Mouse (Mus musculus) embryonic facial prominence, embryonic 12.5 days (tissue): ENCODE results near the gene Asap2. TPM values are rescaled to one million over a fixed set of nuclear protein-coding genes. Genes with fewer than 3 reads are reported as not detected.

Experiments
- ATAC-seq: fragments of 200-750 bp; cut with Nextera tagmentation; 2 replicates; pipeline ENCODE4 v1.8.0; 2017; ENCODE audit not compliant: insufficient number of reproducible peaks, insufficient read depth, low FRiP score, low TSS enrichment
- H3K27ac ChIP-seq: fragments of 300-500 bp; sonication (generic); 2 replicates; pipeline ENCODE4 v1.5.1; 2016; ENCODE audit warnings: mild to moderate bottlenecking
- H3K27me3 ChIP-seq: fragments of 300-500 bp; sonication (generic); 2 replicates; pipeline ENCODE4 v1.6.1; 2016; ENCODE audit warnings: mild to moderate bottlenecking, moderate library complexity
- H3K36me3 ChIP-seq: fragments of 300-500 bp; sonication (generic); 2 replicates; pipeline ENCODE4 v1.6.1; 2016; ENCODE audit warnings: mild to moderate bottlenecking
- H3K4me1 ChIP-seq: fragments of 300-500 bp; sonication (generic); 2 replicates; pipeline ENCODE4 v1.6.1; 2016
- H3K4me2 ChIP-seq: fragments of 300-500 bp; sonication (generic); replicated peaks from 2 replicates; pipeline ENCODE4 v1.6.1; 2016; ENCODE audit warnings: mild to moderate bottlenecking, moderate library complexity
- H3K4me3 ChIP-seq: fragments of 300-500 bp; sonication (generic); 2 replicates; pipeline ENCODE4 v1.5.1; 2016; ENCODE audit warnings: mild to moderate bottlenecking
- H3K9ac ChIP-seq: fragments of 300-500 bp; sonication (generic); 2 replicates; pipeline ENCODE4 v1.6.1; 2016; ENCODE audit warnings: mild to moderate bottlenecking, moderate library complexity
- H3K9me3 ChIP-seq: fragments of 300-500 bp; sonication (generic); 2 replicates; pipeline ENCODE4 v1.6.1; 2016; ENCODE audit warnings: mild to moderate bottlenecking, moderate library complexity
- WGBS: fragments of 180-500 bp; shearing (Covaris S2); methylation state at CpG from one replicate; pipeline ENCODE4 v1.1.7; 2016; 5-methylcytosine and 5-hydroxymethylcytosine counted together
- polyA plus RNA-seq: library from polyadenylated mRNA; unstranded; fragments of >200 nt; fragmentation: Nextera tagmentation; extraction: Ambion mirVana; gene quantifications from 2 replicates; pipeline ENCODE4 v1.2.1, GENCODE M21; 2016

Asap2 gene
- polyA plus RNA-seq, 1 experiment from 2014 or later: 17.0 TPM

GRCm38 (mm10) chr12:21312201-21312600 is 321.9 kb downstream of the Asap2 start:
- H3K36me3 ChIP-seq: peaks cover 73% of the 10 kb centered on the region
- no peak for ATAC-seq
- H3K4me1 ChIP-seq: peaks cover 4% of the 10 kb centered on the region; the same call in 1 of the 2 replicates
- no peak overlapping the region for H3K27ac ChIP-seq
- no peak overlapping the region for H3K4me2 ChIP-seq
- WGBS: 88% methylated on average over 5 of the region's 5 CpGs
- no peaks in the 10 kb centered on the region for H3K9me3 ChIP-seq
- no peak overlapping the region for H3K4me3 ChIP-seq
- H3K27me3 ChIP-seq: no peaks in the 10 kb centered on the region
- no peak overlapping the region for H3K9ac ChIP-seq

DNA sequence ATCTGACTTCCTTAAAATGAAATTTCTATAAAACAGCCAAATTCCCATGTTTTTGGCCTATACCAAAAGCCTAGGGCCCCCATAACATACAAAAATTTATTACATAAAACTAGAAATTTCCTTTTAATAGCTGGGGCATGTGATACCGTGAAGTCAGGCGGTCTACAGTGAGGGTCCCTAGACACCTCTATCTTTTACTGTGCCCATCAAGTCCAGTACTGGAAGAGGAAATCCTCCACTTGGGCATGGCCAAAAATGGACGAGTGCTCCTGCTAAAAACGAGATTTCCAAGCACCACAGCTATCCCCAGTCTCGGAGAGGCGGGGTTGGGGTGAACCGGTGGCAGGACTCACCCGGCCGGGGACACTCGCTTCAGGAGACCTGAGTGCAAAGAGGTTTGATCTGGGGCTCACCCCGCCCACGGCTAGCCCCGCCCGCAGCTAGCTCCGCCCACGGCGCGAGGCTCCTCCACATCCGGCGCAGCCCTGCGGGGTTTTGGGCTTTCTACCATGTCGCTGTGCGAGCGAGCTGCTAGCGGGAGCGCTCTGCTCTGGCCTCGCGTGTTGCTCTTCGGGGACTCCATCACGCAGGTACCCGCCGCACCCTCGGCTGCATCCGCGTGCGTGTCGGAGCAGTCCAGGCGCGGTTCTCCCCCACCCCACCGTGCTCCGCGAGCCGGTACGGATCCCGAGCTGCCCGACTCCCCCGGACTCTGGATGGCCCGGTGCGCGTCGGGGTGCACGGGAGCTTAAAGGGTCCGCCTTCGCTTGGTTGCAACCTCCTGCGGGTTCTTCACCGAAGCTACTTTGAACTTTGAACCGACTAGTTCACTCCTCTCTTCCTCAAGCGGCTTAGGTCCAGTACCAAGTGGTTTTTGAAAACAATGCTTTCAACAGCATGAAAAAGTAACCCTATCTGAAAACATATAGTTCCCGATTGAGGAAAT is 325.9 kb downstream of the Asap2 start, which contains the start of gene Iah1:
Gene Iah1, plus strand, starts transcription at position 467 of the 946 bp plus-strand sequence.
- peak within 1 kb of the TSS; percentile 56 for H3K4me2 ChIP-seq
- no peaks in the 10 kb centered on the region for H3K9me3 ChIP-seq
- peak within 1 kb of the TSS; percentile 46; the same call in 1 of the 2 replicates for H3K27ac ChIP-seq
- H3K36me3 ChIP-seq: peaks cover 53% of the 10 kb centered on the region
- ATAC-seq: peak; percentile 86
- peak within 1 kb of the TSS; percentile 58 for H3K4me3 ChIP-seq
- H3K9ac ChIP-seq: peak within 1 kb of the TSS; percentile 66
- no peaks in the 10 kb centered on the region for H3K27me3 ChIP-seq
- H3K4me1 ChIP-seq: peaks cover 5% of the 10 kb centered on the region; the same call in 1 of the 2 replicates
- WGBS: 3% methylated on average over 59 of the region's 59 CpGs

DNA sequence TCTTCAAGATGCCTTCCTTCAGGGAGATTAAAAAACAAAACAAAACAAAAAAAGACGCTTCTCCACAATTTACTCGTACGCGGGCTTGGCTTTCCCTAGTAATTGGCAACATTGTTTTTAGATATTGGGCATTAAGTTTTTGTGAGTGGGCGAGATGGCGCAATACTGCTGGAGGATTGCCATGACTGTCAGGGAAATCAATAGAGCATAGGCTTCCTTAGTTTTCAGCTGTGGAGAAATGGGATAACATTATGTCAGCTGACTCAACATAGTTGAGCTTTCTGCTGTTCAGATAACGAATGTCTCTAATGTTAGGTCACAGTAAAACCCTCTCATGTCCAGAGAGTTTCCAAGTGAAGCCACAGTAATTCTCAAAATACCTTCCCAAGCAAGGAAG is 326.6 kb downstream of the Asap2 start:
- ATAC-seq: no peak
- whole genome bisulfite sequencing: 37% methylated on average over 7 of the region's 7 CpGs
- H3K9me3 ChIP-seq: no peaks in the 10 kb centered on the region
- H3K27me3 ChIP-seq: no peaks in the 10 kb centered on the region
- H3K9ac ChIP-seq: peak overlapping the region; percentile 66; the same call in 1 of the 2 replicates
- no peak overlapping the region for H3K27ac ChIP-seq
- H3K4me3 ChIP-seq: peak overlapping the region; percentile 58
- peak overlapping the region; percentile 56 for H3K4me2 ChIP-seq
- H3K4me1 ChIP-seq: peaks cover 5% of the 10 kb centered on the region; the same call in 1 of the 2 replicates
- peaks cover 51% of the 10 kb centered on the region for H3K36me3 ChIP-seq

- no peak overlapping the region for H3K4me2 ChIP-seq
- no peak overlapping the region for H3K9ac ChIP-seq
- H3K27me3 ChIP-seq: no peaks in the 10 kb centered on the region
- H3K36me3 ChIP-seq: peaks cover 53% of the 10 kb centered on the region
- ATAC-seq: no peak
- H3K9me3 ChIP-seq: no peaks in the 10 kb centered on the region
- WGBS: 77% methylated on average over 12 of the region's 12 CpGs
- no peak overlapping the region for H3K4me3 ChIP-seq
- no peak overlapping the region for H3K27ac ChIP-seq
- peaks cover 5% of the 10 kb centered on the region; the same call in 1 of the 2 replicates for H3K4me1 ChIP-seq
These were observed 328.1 kb downstream of the Asap2 start for GRCm38 (mm10) chr12:21318143-21318895.
